Comparison of ENCODE assay signal across 9 mouse cellular contexts in the genomic region with DNA sequence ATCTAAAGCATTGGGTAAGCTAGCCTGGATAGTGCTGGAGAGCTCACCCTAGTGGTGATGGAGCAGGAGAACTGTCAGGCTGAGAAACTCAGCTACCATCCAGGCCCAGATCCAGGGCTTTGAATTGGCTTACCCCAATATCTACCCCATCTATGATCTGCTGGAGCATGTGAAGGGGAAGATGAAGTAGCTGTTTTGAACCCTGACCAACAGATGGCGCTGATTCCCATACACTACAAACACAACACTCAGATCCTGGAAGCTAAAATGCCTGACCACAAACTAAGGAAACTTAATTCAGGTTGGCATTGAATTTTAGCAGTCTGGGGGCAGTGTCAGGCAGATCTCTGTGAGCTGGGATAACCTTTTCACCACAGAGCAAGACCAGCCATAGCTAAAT. TPM values are rescaled to one million over a fixed set of nuclear protein-coding genes. Genes with fewer than 3 reads are reported as not detected.
DNase-seq lines count a peak whose midpoint lies in the region; ATAC-seq and TF ChIP-seq lines count a peak whose summit lies in the region.
"Had no signal": no experiment of that assay in that cellular context is flagged by ENCODE, and none has a peak within 500 bp of the region (broad histone marks: within the 10 kb centered on the region; RNA-seq: fewer than 3 reads in every experiment).

No protein-coding gene starts in this region.

- H3K9me3 ChIP-seq in forebrain, embryonic 12.5 days: no peaks in the 10 kb centered on the region
- H3K9me3 ChIP-seq: embryonic facial prominence, embryonic 13.5 days had no signal

- H3K36me3 ChIP-seq in forebrain, embryonic 12.5 days (replicated peaks): peaks cover 3% of the 10 kb centered on the region; the same call in 1 of the 2 replicates

- ATAC-seq in forebrain, embryonic 12.5 days (ENCODE audit: low FRiP score): no peak

- DNase-seq in gastrocnemius, adult 18-20 months (ENCODE audit: low spot score): peak; percentile 15
- no peak for DNase-seq in gastrocnemius, postnatal 25 days
- DNase-seq in testis, postnatal 10 days (ENCODE audit: low spot score): peak; percentile 58
- DNase-seq in testis, postnatal 14 days (ENCODE audit: low spot score): no peak
- peak; percentile 34 for DNase-seq in brain, embryonic 14.5 days (ENCODE audit: low read depth)
- DNase-seq in left cerebral cortex, postnatal 25 days (ENCODE audit: low spot score in 2 of 2): peak; percentile 30 to 31
- peak; percentile 22 for DNase-seq in right cerebral cortex, postnatal 14 days

- no peak for TF ChIP-seq POLR2A in brain, embryonic 14.5 days (IDR thresholded peaks at IDR 0.05; ENCODE audit: borderline replicate concordance, extremely low read depth, insufficient read depth, insufficient read length, poor library complexity, severe bottlenecking)

- intact Hi-C loops in left cerebral cortex, postnatal 25 days (cut with DNase I): loop anchor here (10.0 kb wide), 1 partner anchor 168 kb away; no protein-coding TSS in a partner anchor

- H3K9ac ChIP-seq in forebrain, embryonic 12.5 days: no peak overlapping the region
- H3K9ac ChIP-seq: embryonic facial prominence, embryonic 13.5 days had no signal

- no peak overlapping the region for H3K4me2 ChIP-seq in forebrain, embryonic 12.5 days
- H3K4me2 ChIP-seq: embryonic facial prominence, embryonic 13.5 days had no signal

- no peak overlapping the region for H3K4me3 ChIP-seq in forebrain, embryonic 12.5 days (replicated peaks)
- H3K4me3 ChIP-seq: embryonic facial prominence, embryonic 13.5 days had no signal

- no peaks in the 10 kb centered on the region for H3K4me1 ChIP-seq in forebrain, embryonic 12.5 days
- H3K4me1 ChIP-seq: embryonic facial prominence, embryonic 13.5 days had no signal

- 21% methylated on average over 1 of the region's 1 CpGs for WGBS in forebrain, embryonic 12.5 days

- H3K27ac ChIP-seq in forebrain, embryonic 12.5 days: no peak overlapping the region
- H3K27ac ChIP-seq: embryonic facial prominence, embryonic 13.5 days had no signal

- peak; percentile 36; the same call in 1 of the 2 replicates for TF ChIP-seq CTCF in brain, embryonic 14.5 days (IDR thresholded peaks at IDR 0.05; ENCODE audit: borderline replicate concordance, extremely low read depth, insufficient read depth, insufficient read length)

- no peaks in the 10 kb centered on the region for H3K27me3 ChIP-seq in forebrain, embryonic 12.5 days
- H3K27me3 ChIP-seq: embryonic facial prominence, embryonic 13.5 days had no signal

RNA-seq across cellular contexts. Expression of a gene that starts 8.9 kb away (rescaled TPM):
- total RNA-seq in gastrocnemius, adult 18-20 months (2021): 1 to 10 TPM; 8.1 to 9.7 TPM
- 1 to 10 TPM; 6.1 TPM for total RNA-seq in gastrocnemius, postnatal 25 days (2021)
- polyA plus RNA-seq in brain, embryonic 14.5 days (2012; rRNA removed): 15.2 and 27.1 TPM in 2 replicates
- 10 to 100 TPM; 30.1 to 30.9 TPM for total RNA-seq in left cerebral cortex, postnatal 25 days (2021)
- polyA plus RNA-seq in forebrain, embryonic 12.5 days (2016; fragmentation: Nextera tagmentation; extraction: Ambion mirVana): 18.6 and 19.4 TPM in 2 replicates

Comparison
In these comparisons a context has a peak if more than half of its experiments do, and no peak if none do; other contexts are left out.
1. DNase-seq: peak in gastrocnemius, adult 18-20 months (single experiment), testis, postnatal 10 days (single experiment), brain, embryonic 14.5 days (single experiment), left cerebral cortex, postnatal 25 days (2 of 2) and right cerebral cortex, postnatal 14 days (single experiment); none in gastrocnemius, postnatal 25 days (single experiment) and testis, postnatal 14 days (single experiment).